8 mouse cellular contexts compared by ENCODE assay signal in genomic region chr1:35879388-35880093, GRCm38 (mm10).
DNase-seq lines count a peak whose midpoint lies in the region; ATAC-seq lines count a peak whose summit lies in the region.
"Had no signal": no experiment of that assay in that cellular context is flagged by ENCODE, and none has a peak within 500 bp of the region (broad histone marks: within the 10 kb centered on the region; RNA-seq: fewer than 3 reads in every experiment).

No protein-coding gene starts in this region.

- no peak overlapping the region for H3K4me2 ChIP-seq in embryonic facial prominence, embryonic 15.5 days (replicated peaks)
- H3K4me2 ChIP-seq in heart, embryonic 13.5 days: peak overlapping the region; percentile 50
- H3K4me2 ChIP-seq: limb, embryonic 12.5 days had no signal

- 50% methylated on average over 11 of the region's 11 CpGs for WGBS in embryonic facial prominence, embryonic 15.5 days
- WGBS in heart, embryonic 13.5 days: 30% methylated on average over 11 of the region's 11 CpGs

- no peaks in the 10 kb centered on the region for H3K9me3 ChIP-seq in embryonic facial prominence, embryonic 15.5 days (replicated peaks)
- no peaks in the 10 kb centered on the region for H3K9me3 ChIP-seq in heart, embryonic 13.5 days
- H3K9me3 ChIP-seq: limb, embryonic 12.5 days had no signal

- no peak overlapping the region for H3K9ac ChIP-seq in embryonic facial prominence, embryonic 15.5 days
- peak overlapping the region; percentile 48 for H3K9ac ChIP-seq in heart, embryonic 13.5 days
- H3K9ac ChIP-seq: limb, embryonic 12.5 days had no signal

- H3K27ac ChIP-seq in embryonic facial prominence, embryonic 15.5 days (replicated peaks): peak overlapping the region; percentile 36; the same call in 1 of the 2 replicates
- peak overlapping the region; percentile 76 for H3K27ac ChIP-seq in heart, embryonic 13.5 days (replicated peaks)
- H3K27ac ChIP-seq: limb, embryonic 12.5 days had no signal

- no peaks in the 10 kb centered on the region for H3K36me3 ChIP-seq in embryonic facial prominence, embryonic 15.5 days
- no peaks in the 10 kb centered on the region for H3K36me3 ChIP-seq in heart, embryonic 13.5 days
- H3K36me3 ChIP-seq: limb, embryonic 12.5 days had no signal

- DNase-seq in cerebellum, adult 11-12 months: peak; percentile 76
- peak; percentile 48 to 94 for DNase-seq in left cerebral cortex, adult 8-10 months (ENCODE audit: low spot score in 2 of 2)
- DNase-seq in right cerebral cortex, adult 18-20 months: peak; percentile 92
- no peak for DNase-seq in spleen, adult 12 weeks (ENCODE audit: low spot score)
- no peak for DNase-seq in thymus, postnatal 14 days

- ATAC-seq in embryonic facial prominence, embryonic 15.5 days (ENCODE audit: insufficient number of reproducible peaks, low FRiP score, low TSS enrichment, low read depth): peak; percentile 69
- peak; percentile 33; the same call in 1 of the 2 replicates for ATAC-seq in heart, embryonic 13.5 days (ENCODE audit: extremely low read depth, insufficient number of reproducible peaks, low FRiP score, low TSS enrichment)

- no peak overlapping the region for H3K4me3 ChIP-seq in embryonic facial prominence, embryonic 15.5 days (replicated peaks)
- no peak overlapping the region for H3K4me3 ChIP-seq in heart, embryonic 13.5 days
- H3K4me3 ChIP-seq: limb, embryonic 12.5 days had no signal

- peaks cover 15% of the 10 kb centered on the region for H3K4me1 ChIP-seq in embryonic facial prominence, embryonic 15.5 days
- peaks cover 36% of the 10 kb centered on the region for H3K4me1 ChIP-seq in heart, embryonic 13.5 days

- H3K27me3 ChIP-seq in embryonic facial prominence, embryonic 15.5 days: no peaks in the 10 kb centered on the region
- no peaks in the 10 kb centered on the region for H3K27me3 ChIP-seq in heart, embryonic 13.5 days (replicated peaks)
- H3K27me3 ChIP-seq: limb, embryonic 12.5 days had no signal

Comparison
In these comparisons a context has a peak if more than half of its experiments do, and no peak if none do; other contexts are left out.
1. DNase-seq: peak in cerebellum, adult 11-12 months (single experiment), left cerebral cortex, adult 8-10 months (2 of 2) and right cerebral cortex, adult 18-20 months (single experiment); none in spleen, adult 12 weeks (single experiment) and thymus, postnatal 14 days (single experiment).